Mouse (Mus musculus): ENCODE measurements around the gene Tmem92. TPM values are rescaled to one million over a fixed set of nuclear protein-coding genes. Genes with fewer than 3 reads are reported as not detected.
"Not testable (repeated sequence)": the region's sequence is repeated elsewhere in the genome, so short reads cannot be mapped to it uniquely, and the experiment has no call there.

Tmem92 gene
- not detected for total RNA-seq (2021)
- long read RNA-seq: 0 reads

GRCm38 (mm10) chr11:94782603-94783002 lies at the start of gene Tmem92:
Gene Tmem92 (minus strand): TSS chr11:94782703.
- DNase-seq (ENCODE audit: low spot score in 2 of 2): no peak

- no peak for DNase-seq (ENCODE audit: low spot score in 2 of 2)
Observed at GRCm38 (mm10) chr11:94828966-94829365, 46.5 kb upstream of the Tmem92 start.

- DNase-seq (ENCODE audit: low spot score in 2 of 2): not testable (repeated sequence)
Observed at GRCm38 (mm10) chr11:94819427-94819826, 36.9 kb upstream of the Tmem92 start.

GRCm38 (mm10) chr11:94818946-94819345 lies 36.4 kb upstream of the Tmem92 start:
- peak; percentile 2 to 22 for DNase-seq (ENCODE audit: low spot score in 2 of 2)

- DNase-seq (ENCODE audit: low spot score in 2 of 2): not testable (repeated sequence)
Observed at GRCm38 (mm10) chr11:94811537-94811936, 29.0 kb upstream of the Tmem92 start.

GRCm38 (mm10) chr11:94791700-94792099 lies 9.2 kb upstream of the Tmem92 start:
- DNase-seq (ENCODE audit: low spot score in 2 of 2): no peak

GRCm38 (mm10) chr11:94785247-94785646 lies 2.7 kb upstream of the Tmem92 start:
- peak; percentile 14 to 56 for DNase-seq (ENCODE audit: low spot score in 2 of 2)

GRCm38 (mm10) chr11:94774887-94775497 lies 7.5 kb downstream of the Tmem92 start:
- DNase-seq (ENCODE audit: low spot score in 2 of 2): no peak

- DNase-seq (ENCODE audit: low spot score in 2 of 2): no peak
Observed at GRCm38 (mm10) chr11:94773851-94774250, 8.7 kb downstream of the Tmem92 start.

- DNase-seq (ENCODE audit: low spot score in 2 of 2): no peak
Observed at GRCm38 (mm10) chr11:94772363-94773055, 10.0 kb downstream of the Tmem92 start.

- DNase-seq (ENCODE audit: low spot score in 2 of 2): no peak
Observed at GRCm38 (mm10) chr11:94767241-94767640, 15.3 kb downstream of the Tmem92 start.

- DNase-seq (ENCODE audit: low spot score in 2 of 2): no peak
Observed at GRCm38 (mm10) chr11:94762775-94763174, 19.7 kb downstream of the Tmem92 start.

GRCm38 (mm10) chr11:94762281-94762680 lies 20.2 kb downstream of the Tmem92 start:
- no peak for DNase-seq (ENCODE audit: low spot score in 2 of 2)

- DNase-seq (ENCODE audit: low spot score in 2 of 2): no peak
Observed at GRCm38 (mm10) chr11:94760799-94761198, 21.7 kb downstream of the Tmem92 start.

- DNase-seq (ENCODE audit: low spot score in 2 of 2): no peak
Observed at GRCm38 (mm10) chr11:94760364-94760763, 22.1 kb downstream of the Tmem92 start.

- DNase-seq (ENCODE audit: low spot score in 2 of 2): no peak
Observed at GRCm38 (mm10) chr11:94759916-94760315, 22.6 kb downstream of the Tmem92 start.

GRCm38 (mm10) chr11:94752946-94753713 lies 29.4 kb downstream of the Tmem92 start:
- no peak for DNase-seq (ENCODE audit: low spot score in 2 of 2)

GRCm38 (mm10) chr11:94741732-94742272 lies 40.7 kb downstream of the Tmem92 start, which contains the start of gene Cdc34b:
Gene Cdc34b (plus strand): TSS chr11:94741782.
- no peak for DNase-seq (ENCODE audit: low spot score in 2 of 2)

GRCm38 (mm10) chr11:94735746-94736145 lies 46.8 kb downstream of the Tmem92 start:
- no peak for DNase-seq (ENCODE audit: low spot score in 2 of 2)

GRCm38 (mm10) chr11:94732773-94733172 lies 49.7 kb downstream of the Tmem92 start:
- DNase-seq (ENCODE audit: low spot score in 2 of 2): peak in 1 of 2 experiments; percentile 7

- DNase-seq (ENCODE audit: low spot score in 2 of 2): no peak
Observed at GRCm38 (mm10) chr11:94731229-94731628, 51.3 kb downstream of the Tmem92 start.

GRCm38 (mm10) chr11:94730261-94730660 lies 52.2 kb downstream of the Tmem92 start:
- DNase-seq (ENCODE audit: low spot score in 2 of 2): peak; percentile 43 to 79
